Mouse (Mus musculus): ENCODE data around the gene Plcg1. TPM values are rescaled to one million over a fixed set of nuclear protein-coding genes. Genes with fewer than 3 reads are reported as not detected.

Gene Plcg1
- total RNA-seq, 2 experiments from 2014 or later, result 117 to 123 TPM

DNA sequence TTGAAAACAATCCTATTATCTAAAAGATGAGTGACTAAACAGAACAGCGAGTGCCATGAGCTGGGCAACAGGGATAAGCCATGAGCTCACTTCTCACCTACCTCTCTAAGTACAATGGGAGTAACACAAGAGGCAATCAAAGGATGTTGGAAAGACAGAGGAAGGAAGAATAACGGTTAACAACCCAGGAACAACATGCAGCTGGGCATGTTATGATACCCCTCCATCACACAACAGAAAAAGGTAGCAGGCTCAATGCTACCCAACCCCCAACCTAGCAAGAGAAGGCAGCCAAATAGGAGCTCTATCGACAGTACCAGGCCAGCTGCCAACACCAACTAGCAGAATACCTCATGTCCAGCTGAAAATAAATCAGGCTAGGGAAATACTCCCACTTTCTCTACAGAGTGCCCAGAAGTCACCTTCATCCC, 75.0 kb downstream of the Plcg1 start:
- Histone ChIP-seq H3K4me3 (no peak overlapping the region), H3K27ac (peak overlapping the region; percentile 81)
- no peak for DNase-seq (ENCODE audit: extremely low spot score in 1 of 2, low spot score in 2 of 2)
- no peak for TF ChIP-seq CTCF (IDR thresholded peaks at IDR 0.05)
- intact Hi-C loops (cut with DNase I), result loop anchor here (5.0 kb wide), 1 partner anchor 66 kb away; the partner anchor contains the start of gene Zhx3

DNA sequence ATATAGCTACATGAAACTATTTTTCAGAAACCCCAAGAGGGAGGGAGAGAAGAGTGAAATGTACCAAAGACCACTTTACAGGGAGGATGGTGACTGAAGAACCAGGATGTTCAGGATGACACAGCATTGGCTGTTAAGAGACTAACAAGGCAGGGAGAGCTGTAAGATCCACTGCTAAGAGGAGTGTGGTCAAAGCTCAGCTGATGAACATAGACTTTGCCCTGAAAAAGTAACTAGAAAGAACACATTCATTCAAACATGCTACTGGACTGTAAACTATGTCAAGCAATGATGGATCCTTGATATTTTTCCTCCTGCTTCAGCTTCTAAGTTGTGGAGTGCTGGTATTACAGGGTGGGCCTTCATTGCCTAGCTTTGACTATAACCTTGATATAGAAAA, 79.3 kb downstream of the Plcg1 start:
- H3K4me3 ChIP-seq, result no peak overlapping the region
- TF ChIP-seq CTCF (IDR thresholded peaks at IDR 0.05), result no peak
- intact Hi-C loops (cut with DNase I), result no loop called here
- DNase-seq (ENCODE audit: extremely low spot score in 1 of 2, low spot score in 2 of 2), result no peak
- H3K27ac ChIP-seq, result no peak overlapping the region

DNA sequence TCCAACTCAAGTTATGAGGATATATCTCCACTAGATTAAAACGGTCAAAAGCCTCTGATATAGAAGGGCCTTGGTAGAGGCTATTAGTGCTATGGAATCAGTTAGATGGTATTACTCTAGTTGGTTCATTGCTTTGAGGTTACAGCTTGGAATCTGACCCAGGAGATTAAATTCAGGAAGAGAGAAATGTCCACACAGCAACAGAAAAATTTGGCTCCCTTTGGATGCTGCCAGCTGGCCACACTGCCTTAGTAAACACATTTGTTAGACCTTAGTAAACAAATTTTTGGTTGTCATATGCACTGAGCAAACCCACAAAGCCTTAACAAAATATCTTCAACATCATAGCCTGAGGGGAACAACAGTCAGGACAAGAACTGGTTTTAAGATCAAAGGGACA, 79.7 kb downstream of the Plcg1 start:
- no peak for DNase-seq (ENCODE audit: extremely low spot score in 1 of 2, low spot score in 2 of 2)
- no peak overlapping the region for H3K27ac ChIP-seq
- intact Hi-C loops (cut with DNase I), result no loop called here
- no peak overlapping the region for H3K4me3 ChIP-seq
- no peak for TF ChIP-seq CTCF (IDR thresholded peaks at IDR 0.05)

Other genes starting within 250 kb of the Plcg1 start
- gene Top1, start 85.4 kb upstream of the Plcg1 start, total RNA-seq (2021), result 10 to 100 TPM; 80.4 to 85.3 TPM
- gene Zhx3, start 141.7 kb downstream of the Plcg1 start, total RNA-seq (2021), result 10 to 100 TPM; 67.8 to 81.4 TPM
- gene Lpin3, start 149.4 kb downstream of the Plcg1 start, total RNA-seq (2021), result 1 to 10 TPM in 1 of 2 experiments, under 1 TPM in 1; 0.65 to 1.8 TPM
- under 1 TPM; 0.45 to 0.49 TPM for gene Emilin3, start 181.0 kb downstream of the Plcg1 start, total RNA-seq (2021)